Mouse (Mus musculus): ENCODE data around the gene Ssc4d. TPM values are rescaled to one million over a fixed set of nuclear protein-coding genes. Genes with fewer than 3 reads are reported as not detected.

Ssc4d gene
- polyA plus RNA-seq, 1 experiment from 2014 or later: 3.8 TPM

- no peaks in the 10 kb centered on the region for H3K27me3 ChIP-seq (ENCODE audit: insufficient read depth, low read length)
- peaks cover 4% of the 10 kb centered on the region; the same call in 1 of the 2 replicates for H3K4me1 ChIP-seq (ENCODE audit: insufficient read depth)
- 47% methylated on average over 10 of the region's 10 CpGs for WGBS
- DNase-seq: peak; percentile 80
- H3K36me3 ChIP-seq (ENCODE audit: insufficient read depth): no peaks in the 10 kb centered on the region
- no peak overlapping the region for H3K4me3 ChIP-seq (ENCODE audit: low read depth, low read length)
- peak; percentile 63 for ATAC-seq (ENCODE audit: insufficient read depth)
- peak overlapping the region; percentile 3 for H3K9ac ChIP-seq
- no peaks in the 10 kb centered on the region for H3K9me3 ChIP-seq (ENCODE audit: low read depth, low read length)
- H3K4me2 ChIP-seq: peak overlapping the region; percentile 42
- H3K27ac ChIP-seq (ENCODE audit: low read depth): 0 out of 2 replicates have a peak overlapping the region, but pooled peaks have one; percentile 15
- TF ChIP-seq CTCF (IDR thresholded peaks at IDR 0.05; ENCODE audit: low read depth): no peak
These were observed 28.4 kb downstream of the Ssc4d start for GRCm38 (mm10) chr5:135945916-135946408.

GRCm38 (mm10) chr5:135942710-135943109, 31.6 kb downstream of the Ssc4d start:
- TF ChIP-seq CTCF (IDR thresholded peaks at IDR 0.05; ENCODE audit: low read depth): no peak
- WGBS: 69% methylated on average over 6 of the region's 6 CpGs

GRCm38 (mm10) chr5:135940587-135940986, 33.7 kb downstream of the Ssc4d start:
- no peak overlapping the region for H3K4me2 ChIP-seq
- WGBS: 46% methylated on average over 5 of the region's 5 CpGs
- no peak overlapping the region for H3K4me3 ChIP-seq (ENCODE audit: low read depth, low read length)
- H3K9ac ChIP-seq: no peak overlapping the region
- H3K4me1 ChIP-seq (ENCODE audit: insufficient read depth): no peaks in the 10 kb centered on the region
- ATAC-seq (ENCODE audit: insufficient read depth) (no peak), DNase-seq (no peak)
- H3K36me3 ChIP-seq (ENCODE audit: insufficient read depth): no peaks in the 10 kb centered on the region
- no peaks in the 10 kb centered on the region for H3K27me3 ChIP-seq (ENCODE audit: insufficient read depth, low read length)
- TF ChIP-seq CTCF (IDR thresholded peaks at IDR 0.05; ENCODE audit: low read depth): no peak
- no peaks in the 10 kb centered on the region for H3K9me3 ChIP-seq (ENCODE audit: low read depth, low read length)
- H3K27ac ChIP-seq (ENCODE audit: low read depth): no peak overlapping the region

More at GRCm38 (mm10) chr5:135942710-135943109, 31.6 kb downstream of the Ssc4d start:
- Histone ChIP-seq H3K9ac (no peak overlapping the region), H3K9me3 (ENCODE audit: low read depth, low read length) (no peaks in the 10 kb centered on the region), H3K27ac (ENCODE audit: low read depth) (no peak overlapping the region), H3K27me3 (ENCODE audit: insufficient read depth, low read length) (no peaks in the 10 kb centered on the region), H3K4me3 (ENCODE audit: low read depth, low read length) (no peak overlapping the region), H3K4me2 (no peak overlapping the region), H3K36me3 (ENCODE audit: insufficient read depth) (no peaks in the 10 kb centered on the region), H3K4me1 (ENCODE audit: insufficient read depth) (peaks cover 4% of the 10 kb centered on the region; the same call in 1 of the 2 replicates)
- DNase-seq: no peak
- ATAC-seq (ENCODE audit: insufficient read depth): no peak

GRCm38 (mm10) chr5:135935641-135936190, 38.6 kb downstream of the Ssc4d start:
- Histone ChIP-seq H3K4me2 (peak overlapping the region; percentile 78; the same call in 1 of the 2 replicates), H3K4me1 (ENCODE audit: insufficient read depth) (peaks cover 11% of the 10 kb centered on the region), H3K27me3 (ENCODE audit: insufficient read depth, low read length) (no peaks in the 10 kb centered on the region), H3K9me3 (ENCODE audit: low read depth, low read length) (no peaks in the 10 kb centered on the region), H3K27ac (ENCODE audit: low read depth) (no peak overlapping the region), H3K4me3 (ENCODE audit: low read depth, low read length) (no peak overlapping the region), H3K9ac (no peak overlapping the region), H3K36me3 (ENCODE audit: insufficient read depth) (peaks cover 18% of the 10 kb centered on the region)
- WGBS: 77% methylated on average over 6 of the region's 6 CpGs
- TF ChIP-seq CTCF (IDR thresholded peaks at IDR 0.05; ENCODE audit: low read depth): no peak
- ATAC-seq (ENCODE audit: insufficient read depth) (no peak), DNase-seq (no peak)

GRCm38 (mm10) chr5:135935176-135935523, 39.2 kb downstream of the Ssc4d start:
- peak overlapping the region; percentile 78 for H3K4me3 ChIP-seq (ENCODE audit: low read depth, low read length)
- no peak for TF ChIP-seq CTCF (IDR thresholded peaks at IDR 0.05; ENCODE audit: low read depth)
- peak overlapping the region; percentile 78 for H3K4me2 ChIP-seq
- peak overlapping the region; percentile 23; the same call in 1 of the 2 replicates for H3K9ac ChIP-seq
- H3K9me3 ChIP-seq (ENCODE audit: low read depth, low read length): no peaks in the 10 kb centered on the region
- H3K27me3 ChIP-seq (ENCODE audit: insufficient read depth, low read length): no peaks in the 10 kb centered on the region
- H3K27ac ChIP-seq (ENCODE audit: low read depth): peak overlapping the region; percentile 98; the same call in 1 of the 2 replicates
- DNase-seq (no peak), ATAC-seq (ENCODE audit: insufficient read depth) (peak; percentile 36)
- H3K36me3 ChIP-seq (ENCODE audit: insufficient read depth): peaks cover 24% of the 10 kb centered on the region
- 52% methylated on average over 7 of the region's 7 CpGs for WGBS
- peaks cover 11% of the 10 kb centered on the region for H3K4me1 ChIP-seq (ENCODE audit: insufficient read depth)

- TF ChIP-seq CTCF (IDR thresholded peaks at IDR 0.05; ENCODE audit: low read depth): peak; percentile 79
- peaks cover 29% of the 10 kb centered on the region for H3K36me3 ChIP-seq (ENCODE audit: insufficient read depth)
- under 1% methylated on average over 48 of the region's 48 CpGs for WGBS
- DNase-seq: peak; percentile 97
- H3K4me2 ChIP-seq: peak within 1 kb of the TSS; percentile 78
- H3K27ac ChIP-seq (ENCODE audit: low read depth): peak within 1 kb of the TSS; percentile 98
- H3K9me3 ChIP-seq (ENCODE audit: low read depth, low read length): no peaks in the 10 kb centered on the region
- H3K4me1 ChIP-seq (ENCODE audit: insufficient read depth): peaks cover 11% of the 10 kb centered on the region
- H3K27me3 ChIP-seq (ENCODE audit: insufficient read depth, low read length): no peaks in the 10 kb centered on the region
- ATAC-seq (ENCODE audit: insufficient read depth): peak; percentile 98
- H3K4me3 ChIP-seq (ENCODE audit: low read depth, low read length): peak within 1 kb of the TSS; percentile 78
- peak within 1 kb of the TSS; percentile 93 for H3K9ac ChIP-seq
These were observed 39.7 kb downstream of the Ssc4d start, which contains the start of gene Ywhag for GRCm38 (mm10) chr5:135934481-135935175. Ywhag (minus strand) TSS chr5:135934616.

- TF ChIP-seq CTCF (IDR thresholded peaks at IDR 0.05; ENCODE audit: low read depth): no peak
- Histone ChIP-seq H3K9ac (peak overlapping the region; percentile 93), H3K36me3 (ENCODE audit: insufficient read depth) (peaks cover 36% of the 10 kb centered on the region), H3K4me3 (ENCODE audit: low read depth, low read length) (peak overlapping the region; percentile 78), H3K4me1 (ENCODE audit: insufficient read depth) (peaks cover 11% of the 10 kb centered on the region), H3K4me2 (peak overlapping the region; percentile 78), H3K27me3 (ENCODE audit: insufficient read depth, low read length) (no peaks in the 10 kb centered on the region), H3K27ac (ENCODE audit: low read depth) (peak overlapping the region; percentile 98), H3K9me3 (ENCODE audit: low read depth, low read length) (no peaks in the 10 kb centered on the region)
- ATAC-seq (ENCODE audit: insufficient read depth): peak; percentile 68
- peak; percentile 67 for DNase-seq
- under 1% methylated on average over 33 of the region's 35 CpGs for WGBS
These were observed 40.4 kb downstream of the Ssc4d start for GRCm38 (mm10) chr5:135933900-135934441.
